Mouse (Mus musculus) testis, postnatal 14 days (tissue): ENCODE measurements around the gene Fkbp1b.
"Not testable (repeated sequence)": the region's sequence is repeated elsewhere in the genome, so short reads cannot be mapped to it uniquely, and the experiment has no call there.

Source experiments
- DNase-seq: peaks from one replicate; pipeline ENCODE4 v3.0.0; 2021; ENCODE audit warnings: low spot score

Gene Fkbp1b

DNA sequence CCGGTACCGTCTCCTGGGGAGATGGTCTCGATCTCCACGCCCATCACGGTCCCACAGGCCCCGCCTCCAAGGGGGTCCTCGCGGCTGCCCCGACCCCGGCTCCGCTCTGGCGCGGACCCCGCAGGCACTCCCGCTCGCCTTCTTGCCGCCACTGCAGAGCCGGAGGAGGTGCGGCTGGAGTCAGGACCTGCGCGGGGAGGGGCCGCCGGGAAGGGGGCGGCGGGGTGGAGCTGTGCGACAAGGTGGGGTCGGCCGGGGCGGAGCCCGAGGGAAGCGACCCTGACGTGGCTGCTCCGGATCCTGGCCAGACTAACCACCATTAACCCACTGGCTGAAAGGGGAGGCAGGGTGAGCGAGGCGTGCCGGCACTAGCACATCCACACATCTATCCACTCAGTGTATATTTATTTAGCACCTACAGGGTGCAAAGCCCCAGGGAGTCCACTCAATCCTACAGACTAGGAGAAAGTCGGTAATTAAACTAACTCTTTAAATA, at the start of gene Fkbp1b:
TSS of gene Fkbp1b (minus strand) at position 200 of the 496 bp plus-strand sequence.
- DNase-seq, result peak; percentile 40

DNA sequence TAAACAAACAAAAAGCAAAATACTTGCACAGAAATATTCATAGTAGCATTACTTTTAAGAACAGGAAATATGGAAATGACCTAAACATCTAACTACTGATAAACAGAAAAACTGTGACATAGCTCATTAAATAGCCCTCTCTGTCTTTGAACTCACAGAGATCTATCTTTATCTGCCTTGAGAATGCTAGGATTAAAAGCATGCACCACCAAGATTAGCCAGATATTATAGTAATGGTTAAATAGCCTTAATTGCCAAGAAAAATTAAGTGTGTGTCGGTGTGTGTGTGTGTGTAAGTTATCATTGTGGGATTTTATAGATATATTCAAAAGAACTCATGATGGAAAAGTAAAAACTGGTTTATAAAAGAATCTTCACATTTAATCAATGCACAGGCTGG, 48.5 kb upstream of the Fkbp1b start:
- no peak for DNase-seq

DNA sequence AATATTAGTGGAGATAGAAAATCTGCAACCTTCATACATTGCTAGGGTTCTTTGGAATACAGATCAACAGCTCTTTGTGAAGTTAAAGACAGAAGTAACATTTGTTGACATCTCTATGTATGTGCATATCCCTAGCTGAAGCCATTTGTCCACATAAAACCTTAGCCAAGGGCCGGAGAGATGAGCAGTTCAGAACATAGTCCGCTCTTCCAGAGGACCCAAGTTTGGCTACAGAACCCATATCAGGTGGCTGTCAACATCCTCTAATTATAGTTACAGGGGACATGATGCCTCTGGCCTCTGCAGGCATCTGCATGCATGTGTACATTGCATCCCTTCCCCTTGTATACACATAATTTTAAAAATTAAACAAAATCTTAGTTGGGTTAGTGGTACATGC, 47.9 kb upstream of the Fkbp1b start:
- DNase-seq, result no peak

DNA sequence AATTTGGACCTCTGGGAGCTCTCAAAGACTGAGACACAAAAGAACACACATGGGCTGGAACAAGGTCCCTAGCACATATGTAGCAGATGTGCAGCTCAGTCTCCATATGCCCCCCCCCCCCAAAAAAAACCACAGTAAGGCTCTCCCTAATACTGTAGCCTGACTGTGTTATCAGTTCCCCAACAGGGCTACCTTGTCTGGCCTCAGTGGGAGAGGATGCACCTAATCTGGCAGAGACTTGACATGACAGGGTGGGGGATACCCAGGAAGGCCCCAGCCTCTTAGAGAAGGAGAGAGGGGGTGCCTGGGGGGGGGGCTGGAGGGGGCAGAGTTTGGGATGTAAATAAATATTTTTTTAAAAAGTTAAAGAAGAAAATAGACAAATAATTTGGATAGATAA, 47.3 kb upstream of the Fkbp1b start:
- no peak for DNase-seq

DNA sequence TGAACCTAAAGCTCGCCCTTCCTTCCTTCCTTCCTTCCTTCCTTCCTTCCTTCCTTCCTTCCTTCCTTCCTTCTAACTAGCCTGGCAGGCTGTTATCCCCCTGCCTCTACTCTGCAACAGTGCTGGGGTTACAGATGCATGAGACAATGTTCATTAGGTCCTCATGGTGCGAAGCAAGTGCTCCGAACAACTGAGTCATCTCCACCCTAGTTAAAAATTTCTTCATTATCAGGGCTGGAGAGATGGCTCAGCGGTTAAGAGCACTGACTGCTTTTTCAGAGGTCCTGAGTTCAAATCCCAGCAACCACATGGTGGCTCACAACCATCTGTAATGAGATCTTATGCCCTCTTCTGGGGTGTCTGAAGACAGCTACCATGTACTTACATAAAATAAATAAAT, 45.2 kb upstream of the Fkbp1b start:
- DNase-seq, result not testable (repeated sequence)

DNA sequence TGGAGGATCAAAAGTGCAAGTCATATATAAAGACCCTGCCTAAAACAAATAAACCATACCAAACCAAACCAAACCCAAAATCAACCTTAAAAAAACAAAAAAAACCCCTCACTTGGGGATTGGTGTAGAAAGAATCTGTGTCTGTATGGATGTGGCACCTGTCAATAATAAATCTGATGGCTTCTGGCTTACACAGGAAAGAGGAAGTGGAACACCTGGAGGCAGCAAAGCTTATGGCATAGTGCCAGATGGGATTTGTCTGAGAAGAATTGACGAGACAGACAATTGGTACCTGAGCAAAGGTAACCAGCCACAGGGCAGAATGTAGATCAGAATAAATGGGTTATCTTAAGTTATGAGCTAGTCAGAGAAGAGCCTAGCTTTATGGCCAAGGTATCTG, 43.7 kb upstream of the Fkbp1b start:
- DNase-seq, result no peak

DNA sequence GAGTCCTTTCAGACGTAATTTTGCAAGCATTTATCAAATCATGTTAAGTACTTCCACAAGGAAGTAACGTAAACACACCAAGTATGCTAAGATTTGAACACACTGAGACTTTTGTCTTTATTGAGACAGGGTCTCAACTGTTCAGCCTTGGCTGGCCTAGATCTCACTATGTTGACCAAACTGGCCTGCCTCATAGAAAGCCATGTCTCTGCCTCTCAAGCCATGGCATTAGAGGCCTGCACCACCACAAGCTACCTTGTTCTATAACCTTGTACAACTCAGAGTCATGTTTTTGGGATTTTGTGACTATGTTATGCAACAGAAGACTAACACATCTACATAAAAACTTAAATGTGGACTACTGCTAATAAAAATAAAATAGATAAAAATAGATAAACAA, 40.7 kb upstream of the Fkbp1b start:
- DNase-seq, result no peak

DNA sequence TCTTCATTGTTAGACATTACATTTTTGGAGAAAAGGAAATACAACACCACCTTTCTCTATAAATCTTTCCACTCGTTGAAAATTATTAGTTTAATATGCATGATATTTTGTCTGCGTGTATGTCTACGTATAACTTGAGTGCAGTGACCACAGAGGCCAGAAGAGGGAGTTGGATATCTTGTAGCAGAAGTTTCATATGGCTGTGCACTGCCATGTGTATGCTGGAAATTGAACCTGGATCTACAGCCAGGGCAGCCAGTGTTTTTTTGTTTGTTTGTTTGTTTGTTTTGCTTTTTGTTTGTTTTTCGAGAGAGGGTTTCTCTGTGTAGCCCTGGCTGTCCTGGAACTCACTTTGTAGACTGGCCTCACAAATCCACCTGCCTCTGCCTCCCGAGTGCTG, 37.7 kb upstream of the Fkbp1b start:
- DNase-seq, result no peak

DNA sequence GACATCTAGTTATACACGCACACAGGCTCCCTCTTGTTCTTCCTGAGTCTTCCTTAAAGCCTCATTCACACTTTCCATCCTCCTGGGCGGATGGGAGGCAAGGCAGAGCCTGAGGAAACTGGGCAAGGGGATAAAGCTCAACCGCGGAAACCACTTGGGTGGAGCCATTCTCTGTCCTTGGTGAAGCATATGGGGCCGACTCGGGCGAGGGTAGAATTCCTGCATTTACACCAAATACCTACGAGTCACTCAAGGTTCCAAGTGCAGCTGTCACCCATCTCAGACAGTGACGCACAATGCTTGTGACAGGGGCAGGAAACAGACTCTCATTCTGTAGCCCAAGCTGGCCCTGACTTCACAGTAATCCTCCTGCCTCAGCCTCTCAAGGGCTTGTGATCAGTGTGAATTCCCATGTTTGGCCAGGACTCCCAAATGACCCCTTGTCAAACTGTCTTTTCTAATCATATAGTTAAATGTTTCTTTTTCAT, 36.9 kb upstream of the Fkbp1b start:
- no peak for DNase-seq

DNA sequence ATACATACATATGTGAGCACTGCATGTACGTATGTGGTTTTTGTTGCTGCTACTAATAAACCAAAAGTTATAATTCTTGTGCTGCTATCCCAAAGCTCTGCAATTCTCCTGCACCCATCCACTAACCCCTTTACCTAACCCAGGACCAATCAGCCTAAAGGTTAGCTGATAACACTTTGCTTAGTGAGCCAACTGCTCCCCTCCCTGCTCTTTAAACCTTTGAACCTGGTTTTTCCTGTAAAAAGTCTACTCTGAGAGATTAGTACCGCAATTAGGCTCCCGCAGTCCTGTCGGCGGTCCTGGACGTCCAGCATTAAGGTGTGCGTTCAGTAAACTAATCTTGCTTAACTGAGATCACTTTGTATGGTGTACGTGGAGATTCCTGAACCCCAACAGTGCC, 34.2 kb upstream of the Fkbp1b start:
- no peak for DNase-seq

DNA sequence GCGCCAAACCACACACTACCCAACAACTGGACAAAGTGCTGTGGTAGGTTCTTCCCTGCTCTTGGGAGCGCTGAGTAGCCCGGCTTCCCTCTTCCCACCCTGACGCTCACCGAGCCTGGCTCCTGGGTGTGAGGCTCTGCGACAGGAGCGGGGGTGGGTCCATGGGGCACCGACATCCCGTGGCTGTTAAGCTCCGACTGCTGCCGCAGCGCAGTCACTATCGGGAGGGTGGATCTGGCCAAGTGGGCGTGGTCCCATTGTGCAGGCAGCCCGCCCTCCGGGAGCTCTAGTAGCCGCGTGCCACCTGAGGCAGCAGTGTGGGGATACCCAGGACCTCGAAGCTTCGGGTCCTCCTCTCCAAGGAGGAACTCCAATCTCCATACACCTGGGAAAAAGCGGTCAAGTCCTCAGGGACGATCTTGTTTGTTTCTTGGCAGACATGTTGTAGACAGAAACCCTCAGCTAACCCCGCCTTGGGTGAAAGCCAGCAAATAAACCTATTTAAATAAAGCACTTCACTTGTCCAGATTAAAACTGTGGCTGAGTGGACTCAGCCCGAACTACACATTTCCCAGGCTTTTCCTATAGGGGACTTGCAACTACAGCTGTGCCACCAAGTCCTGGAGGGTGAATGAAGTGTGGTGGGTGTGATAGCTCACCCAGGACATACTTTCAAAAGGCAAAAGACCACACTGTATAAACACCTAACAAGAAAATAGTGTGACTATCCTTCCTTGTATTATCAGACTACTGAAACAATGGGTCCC, 33.0 kb upstream of the Fkbp1b start, which contains the start of gene Mfsd2b:
TSS of gene Mfsd2b (minus strand) at position 199 of the 767 bp plus-strand sequence.
- DNase-seq, result peak; percentile 66

DNA sequence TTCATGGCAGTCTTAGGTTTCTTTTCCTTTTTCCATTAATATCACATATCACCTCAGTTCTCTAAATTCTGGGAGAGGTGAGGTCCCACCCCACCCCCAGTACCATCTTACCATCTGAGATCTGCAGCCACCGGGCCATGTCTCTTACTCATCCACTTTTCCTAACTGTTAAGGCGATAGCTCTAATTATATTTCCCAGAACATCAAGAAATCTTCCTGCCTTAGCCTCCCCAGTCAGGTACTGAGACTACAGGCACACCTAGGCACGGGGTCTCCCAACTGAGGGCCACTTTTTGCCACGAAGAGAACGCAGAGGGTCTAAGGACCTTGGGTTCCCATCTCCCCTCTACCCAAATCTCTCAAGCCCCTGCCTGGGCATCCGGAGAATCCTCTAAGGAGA, 32.1 kb upstream of the Fkbp1b start:
- DNase-seq, result no peak

DNA sequence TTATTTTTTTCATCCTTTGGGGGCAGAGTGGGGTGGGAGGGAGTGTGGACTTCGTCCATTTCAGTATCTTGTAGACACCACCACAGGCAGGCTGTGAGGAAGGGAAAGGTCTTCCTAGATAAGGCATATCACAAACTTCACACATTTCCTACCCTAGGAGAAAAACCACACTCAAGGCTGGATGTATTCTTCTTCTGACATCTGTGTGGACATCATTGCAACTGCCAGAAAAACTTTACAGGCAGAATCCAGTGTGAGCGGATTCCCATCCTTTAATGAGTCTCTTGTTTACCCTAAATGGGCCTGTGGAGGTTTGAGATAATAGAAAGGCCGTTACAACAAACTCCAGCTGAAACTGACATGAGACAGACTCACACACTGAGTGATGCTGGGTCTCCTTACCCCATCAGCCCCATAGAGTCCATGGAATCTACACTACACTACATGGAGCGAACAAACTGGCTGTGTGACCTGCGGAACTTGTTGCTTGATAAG, 31.6 kb upstream of the Fkbp1b start:
- no peak for DNase-seq

DNA sequence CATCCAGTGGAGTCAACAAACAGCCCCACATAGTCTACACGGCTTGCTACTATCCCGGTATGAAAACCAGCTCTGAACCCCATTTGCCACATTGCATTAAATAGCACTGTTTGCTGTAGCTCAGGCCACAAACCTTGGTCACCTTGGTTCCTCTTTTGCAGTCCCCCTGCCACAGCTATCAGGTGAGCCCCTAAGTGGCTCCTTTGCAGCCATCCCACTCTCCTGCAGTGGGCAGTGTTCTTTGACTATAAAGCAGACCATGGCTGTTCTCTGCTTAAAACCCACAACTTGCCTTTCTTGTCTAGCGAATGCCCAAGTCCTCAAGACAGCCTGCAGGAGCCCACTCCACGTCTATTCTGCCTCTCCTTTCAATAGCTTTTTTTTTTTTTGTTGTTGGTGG, 30.9 kb upstream of the Fkbp1b start:
- no peak for DNase-seq

DNA sequence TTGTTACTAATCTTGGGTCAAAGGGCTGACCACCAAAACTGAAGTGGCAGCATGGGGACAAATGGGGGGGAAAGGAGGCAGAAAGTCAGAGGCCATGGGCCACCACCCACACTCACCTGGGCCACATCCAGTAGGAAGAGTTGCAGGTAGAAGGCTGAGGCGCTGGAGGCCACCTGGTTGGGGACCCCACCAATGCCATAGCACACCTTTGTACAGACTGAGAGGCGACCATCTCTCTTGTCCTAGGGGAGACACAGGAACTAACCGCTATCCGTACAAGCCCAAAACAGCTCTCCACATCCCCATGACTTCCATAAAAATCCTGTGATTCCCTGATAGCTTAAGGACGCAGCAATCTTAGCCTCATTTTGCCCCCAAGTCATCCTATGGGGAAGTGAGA, 29.9 kb upstream of the Fkbp1b start:
- DNase-seq, result no peak

DNA sequence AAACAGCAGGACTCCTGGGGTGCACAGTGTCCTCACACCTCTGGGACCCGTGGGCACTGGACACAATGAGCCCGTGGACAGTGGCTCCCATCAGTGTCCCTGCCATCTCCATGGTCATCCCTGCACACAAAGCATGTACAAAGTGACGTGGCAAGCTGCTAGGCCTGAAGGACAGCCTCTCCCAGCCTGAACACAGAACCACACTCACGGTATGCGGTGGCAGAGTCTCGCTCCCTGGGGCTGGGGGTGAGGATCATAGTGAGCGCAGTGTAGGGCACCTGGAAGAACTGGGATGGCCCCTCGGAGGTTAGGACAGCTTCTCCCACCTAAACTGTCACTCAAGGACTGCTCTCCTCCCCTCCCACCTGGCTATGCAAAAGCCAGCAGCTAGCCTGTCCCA, 27.5 kb upstream of the Fkbp1b start:
- DNase-seq, result no peak

DNA sequence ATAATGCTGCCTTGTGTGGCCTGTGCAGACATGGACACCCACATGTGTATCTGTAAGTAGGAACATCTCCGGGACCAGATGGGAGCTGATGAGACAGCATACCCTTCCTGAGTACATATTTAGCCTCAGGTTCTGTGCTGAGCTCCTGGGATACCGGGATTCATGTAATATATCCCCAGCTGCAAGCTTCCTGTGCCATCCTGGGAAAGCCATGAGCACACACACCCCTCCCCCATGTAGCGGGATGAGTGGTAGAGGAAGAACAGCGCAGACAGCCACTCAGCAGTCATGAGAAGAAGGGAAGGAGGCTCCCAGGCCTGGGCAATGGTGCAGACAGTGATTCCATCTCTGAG, 22.9 kb upstream of the Fkbp1b start:
- DNase-seq, result no peak

DNA sequence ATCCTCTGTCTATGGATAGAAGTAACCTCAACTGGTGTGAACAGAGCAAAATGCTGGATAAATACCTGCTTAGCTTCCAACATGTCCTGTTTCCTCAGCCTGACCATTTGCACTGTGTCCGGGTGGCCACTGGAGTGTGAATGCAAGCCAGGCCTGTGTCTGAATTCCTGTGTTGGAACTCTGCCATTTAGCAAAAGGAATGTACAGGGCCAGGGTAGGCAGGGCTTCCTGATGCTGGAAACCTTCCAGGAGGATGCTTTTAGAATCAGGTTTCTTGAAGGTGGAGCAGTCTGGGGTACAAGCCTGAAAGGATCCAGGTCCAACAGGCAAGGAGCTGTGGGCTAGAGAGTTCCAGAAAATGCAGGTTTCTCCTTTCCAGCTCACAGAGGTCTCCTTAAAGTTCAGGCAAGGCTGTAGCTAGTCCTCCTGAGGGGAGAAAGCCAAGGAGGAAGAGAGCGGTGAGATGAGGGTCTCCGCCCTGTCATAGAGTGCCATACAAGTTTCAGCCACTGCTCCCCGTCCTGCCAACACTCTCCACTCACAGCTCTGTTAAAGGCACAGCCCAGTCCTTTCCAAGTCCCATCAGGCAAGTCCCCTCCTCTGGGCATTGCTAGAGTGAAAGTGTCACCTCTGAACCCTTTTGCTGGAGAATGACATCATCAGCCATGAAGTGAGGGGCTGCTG, 22.4 kb upstream of the Fkbp1b start:
- no peak for DNase-seq

DNA sequence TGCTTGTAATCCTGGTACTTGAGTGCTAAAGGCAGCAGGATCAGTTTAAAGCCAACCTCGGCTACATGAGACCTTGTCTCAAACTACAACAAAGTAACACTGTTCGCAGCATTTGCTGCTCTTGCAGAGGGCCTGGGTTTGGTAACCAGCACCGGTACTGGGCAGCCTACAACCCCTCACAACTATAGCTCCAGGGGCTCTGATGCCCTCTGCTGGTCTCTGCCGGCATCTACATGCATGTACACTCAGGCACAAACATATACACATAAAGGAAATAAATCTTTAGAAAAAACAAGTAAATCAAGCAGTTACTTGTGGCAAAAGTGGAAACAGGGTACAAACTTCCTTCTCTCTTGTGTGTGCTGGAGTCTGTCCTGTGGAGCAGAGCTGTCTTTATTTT, 21.3 kb upstream of the Fkbp1b start:
- peak; percentile 26 for DNase-seq

DNA sequence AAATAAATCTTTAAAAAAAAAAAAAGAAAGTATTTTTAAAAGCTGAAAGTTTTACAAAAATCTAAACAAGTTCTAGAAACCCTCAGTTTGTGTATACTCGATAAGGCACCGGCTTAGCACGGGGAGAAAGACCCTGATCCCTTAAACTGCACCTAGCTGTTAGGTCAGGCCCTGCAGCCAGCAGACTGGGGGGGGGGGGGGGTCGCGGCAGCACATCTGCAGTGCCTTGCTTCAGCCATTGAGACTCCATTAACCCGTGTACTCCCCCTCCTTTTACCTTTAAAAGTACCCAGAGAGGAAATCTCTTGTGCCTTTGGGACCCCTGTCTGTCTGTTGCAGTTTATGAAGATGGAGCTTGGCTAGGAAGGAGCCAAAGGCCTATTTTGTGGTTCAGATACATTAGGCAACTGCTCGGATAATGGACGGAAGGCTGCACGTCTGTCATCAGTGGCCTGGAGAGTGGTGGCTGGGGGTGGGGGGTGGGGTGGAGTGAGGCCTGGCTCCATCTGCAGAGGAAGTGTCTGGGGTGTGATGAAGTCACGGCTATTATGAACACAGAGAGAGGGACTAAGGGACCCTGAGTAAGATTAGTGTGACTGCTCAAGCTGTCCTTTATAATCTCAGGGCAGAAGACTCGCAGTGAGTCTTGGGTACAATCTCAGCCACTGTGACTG, 18.0 kb upstream of the Fkbp1b start:
- no peak for DNase-seq

DNA sequence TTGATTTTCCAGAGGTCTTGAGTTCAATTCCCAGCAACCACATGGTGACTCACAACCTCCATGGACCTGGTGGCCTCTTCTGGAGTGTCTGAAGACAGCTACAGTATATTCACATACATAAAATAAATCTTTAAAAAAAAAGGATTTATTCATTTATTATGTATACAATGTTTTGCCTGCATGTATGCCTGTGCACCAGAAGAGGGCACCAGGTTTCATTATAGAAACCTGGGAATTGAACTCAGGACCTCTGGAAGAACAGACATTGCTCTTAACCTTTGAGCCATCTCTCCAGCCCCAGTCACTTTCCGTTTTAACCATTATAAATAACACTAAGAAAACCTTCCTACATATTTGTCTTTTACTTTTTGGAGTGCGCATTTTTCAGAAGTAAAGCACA, 15.4 kb upstream of the Fkbp1b start:
- no peak for DNase-seq

DNA sequence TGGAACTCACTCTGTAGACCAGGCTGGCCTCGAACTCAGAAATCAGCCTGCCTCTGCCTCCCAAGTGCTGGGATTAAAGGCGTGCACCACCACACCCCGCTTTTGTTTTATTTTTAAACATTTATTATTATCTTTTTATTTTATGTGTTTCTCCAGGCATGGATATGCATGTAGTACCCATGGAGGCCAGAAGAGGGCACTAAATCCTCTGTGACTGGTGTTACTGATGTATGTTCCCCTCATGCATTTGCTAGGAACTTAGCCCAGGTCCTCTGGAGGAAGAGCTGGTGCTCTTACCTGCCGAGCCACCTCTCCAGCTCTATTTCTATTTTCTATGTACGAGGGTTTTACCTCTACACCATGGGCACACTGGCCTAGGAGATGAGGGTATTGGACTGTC, 14.8 kb upstream of the Fkbp1b start:
- DNase-seq, result no peak

DNA sequence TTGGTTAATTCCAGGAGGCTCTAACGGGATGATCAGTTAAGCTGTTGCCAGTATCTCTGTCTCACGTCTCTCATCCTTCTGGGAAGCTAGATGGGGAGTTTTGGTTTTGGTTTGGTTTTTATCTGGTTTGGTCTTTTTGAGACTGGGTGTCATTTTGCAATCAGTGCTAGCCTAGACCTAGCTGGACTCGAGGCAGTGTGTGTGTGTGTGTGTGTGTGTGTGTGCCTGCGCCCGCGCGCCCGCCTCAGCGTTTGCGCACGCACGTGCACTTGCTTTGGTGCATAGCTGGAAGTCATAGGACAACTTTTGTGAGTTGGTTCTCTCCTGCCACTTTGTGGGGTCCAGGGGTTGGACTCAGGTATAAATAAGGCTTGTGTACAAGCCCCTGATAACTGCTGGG, 2.4 kb upstream of the Fkbp1b start:
- DNase-seq, result peak; percentile 24
